Mouse (Mus musculus): ENCODE measurements around the gene Narfl. TPM values are rescaled to one million over a fixed set of nuclear protein-coding genes. Genes with fewer than 3 reads are reported as not detected.

Gene Narfl
- total RNA-seq, 1 experiment: 27.0 TPM

GRCm38 (mm10) chr17:25827546-25828222, 54.1 kb downstream of the Narfl start:
- Histone ChIP-seq H3K36me3 (ENCODE audit: control insufficient read depth, insufficient read depth, low read length, poor library complexity, severe bottlenecking) (peaks cover 47% of the 10 kb centered on the region), H3K27ac (ENCODE audit: insufficient read depth, low read depth, low read length, poor library complexity, severe bottlenecking) (no peak overlapping the region), H3K9ac (ENCODE audit: insufficient read depth, low read depth, low read length, poor library complexity, severe bottlenecking) (no peak overlapping the region), H3K4me1 (ENCODE audit: control insufficient read depth in 2 of 2, insufficient read depth in 2 of 2, low read length in 2 of 2, poor library complexity in 1 of 2) (peaks cover 2 to 28% of the 10 kb centered on the region in 2 experiments; a peak in 2 of 4 replicates), H3K9me3 (ENCODE audit: control insufficient read depth, insufficient read depth, low read depth, low read length) (no peaks in the 10 kb centered on the region), H3K4me3 (ENCODE audit: insufficient read depth in 1 of 2, low read depth in 1 of 2, low read length in 2 of 2, poor library complexity in 1 of 2, severe bottlenecking in 1 of 2) (no peak overlapping the region)
- TF ChIP-seq ZNF384 (IDR thresholded peaks at IDR 0.05; ENCODE audit: low read depth, low read length): no peak
- no peak for TF ChIP-seq MAFK (IDR thresholded peaks at IDR 0.05; ENCODE audit: insufficient read depth, low read depth, low read length)
- no peak for TF ChIP-seq ZC3H11A (IDR thresholded peaks at IDR 0.05; ENCODE audit: borderline replicate concordance, low read depth, low read length)
- no peak for TF ChIP-seq HCFC1 (IDR thresholded peaks at IDR 0.05; ENCODE audit: borderline replicate concordance, insufficient read depth, low read length)
- no peak for TF ChIP-seq CHD2 (IDR thresholded peaks at IDR 0.05; ENCODE audit: low read depth, low read length)
- DNase-seq (ENCODE audit: low read depth, low spot score): no peak
- in situ Hi-C loops (cut with MboI; ENCODE audit: low sequenced_read_pairs in 2 of 2, unreplicated experiment in 2 of 2): no loop called here

GRCm38 (mm10) chr17:25828223-25828594, 54.6 kb downstream of the Narfl start:
- Histone ChIP-seq H3K36me3 (ENCODE audit: control insufficient read depth, insufficient read depth, low read length, poor library complexity, severe bottlenecking) (peaks cover 47% of the 10 kb centered on the region), H3K27ac (ENCODE audit: insufficient read depth, low read depth, low read length, poor library complexity, severe bottlenecking) (no peak overlapping the region), H3K4me1 (ENCODE audit: control insufficient read depth in 2 of 2, insufficient read depth in 2 of 2, low read length in 2 of 2, poor library complexity in 1 of 2) (peaks cover 2 to 28% of the 10 kb centered on the region in 2 experiments; a peak in 2 of 4 replicates), H3K9ac (ENCODE audit: insufficient read depth, low read depth, low read length, poor library complexity, severe bottlenecking) (no peak overlapping the region), H3K4me3 (ENCODE audit: insufficient read depth in 1 of 2, low read depth in 1 of 2, low read length in 2 of 2, poor library complexity in 1 of 2, severe bottlenecking in 1 of 2) (peak overlapping the region in 1 of 2 experiments; percentile 73; a peak in 1 of 4 replicates), H3K9me3 (ENCODE audit: control insufficient read depth, insufficient read depth, low read depth, low read length) (no peaks in the 10 kb centered on the region)
- TF ChIP-seq HCFC1 (IDR thresholded peaks at IDR 0.05; ENCODE audit: borderline replicate concordance, insufficient read depth, low read length) (no peak), ZNF384 (IDR thresholded peaks at IDR 0.05; ENCODE audit: low read depth, low read length) (no peak), CHD2 (IDR thresholded peaks at IDR 0.05; ENCODE audit: low read depth, low read length) (no peak), MAFK (IDR thresholded peaks at IDR 0.05; ENCODE audit: insufficient read depth, low read depth, low read length) (no peak), ZC3H11A (IDR thresholded peaks at IDR 0.05; ENCODE audit: borderline replicate concordance, low read depth, low read length) (no peak)
- DNase-seq (ENCODE audit: low read depth, low spot score): no peak
- in situ Hi-C loops (cut with MboI; ENCODE audit: low sequenced_read_pairs in 2 of 2, unreplicated experiment in 2 of 2): no loop called here

GRCm38 (mm10) chr17:25828712-25829557, 55.4 kb downstream of the Narfl start, which contains the start of gene Jmjd8:
Gene Jmjd8 (plus strand): TSS chr17:25828867.
- Histone ChIP-seq H3K9ac (ENCODE audit: insufficient read depth, low read depth, low read length, poor library complexity, severe bottlenecking) (peak within 1 kb of the TSS; percentile 86), H3K4me3 (ENCODE audit: insufficient read depth in 1 of 2, low read depth in 1 of 2, low read length in 2 of 2, poor library complexity in 1 of 2, severe bottlenecking in 1 of 2) (peak within 1 kb of the TSS; percentile 70 to 73), H3K9me3 (ENCODE audit: control insufficient read depth, insufficient read depth, low read depth, low read length) (no peaks in the 10 kb centered on the region), H3K4me1 (ENCODE audit: control insufficient read depth in 2 of 2, insufficient read depth in 2 of 2, low read length in 2 of 2, poor library complexity in 1 of 2) (peaks cover 2 to 28% of the 10 kb centered on the region in 2 experiments; a peak in 2 of 4 replicates), H3K36me3 (ENCODE audit: control insufficient read depth, insufficient read depth, low read length, poor library complexity, severe bottlenecking) (peaks cover 47% of the 10 kb centered on the region), H3K27ac (ENCODE audit: insufficient read depth, low read depth, low read length, poor library complexity, severe bottlenecking) (peak within 1 kb of the TSS; percentile 23; the same call in 1 of the 2 replicates)
- in situ Hi-C loops (cut with MboI; ENCODE audit: low sequenced_read_pairs in 2 of 2, unreplicated experiment in 2 of 2): no loop called here
- TF ChIP-seq HCFC1 (IDR thresholded peaks at IDR 0.05; ENCODE audit: borderline replicate concordance, insufficient read depth, low read length) (no peak), CHD2 (IDR thresholded peaks at IDR 0.05; ENCODE audit: low read depth, low read length) (no peak), MAFK (IDR thresholded peaks at IDR 0.05; ENCODE audit: insufficient read depth, low read depth, low read length) (no peak), ZC3H11A (IDR thresholded peaks at IDR 0.05; ENCODE audit: borderline replicate concordance, low read depth, low read length) (no peak), ZNF384 (IDR thresholded peaks at IDR 0.05; ENCODE audit: low read depth, low read length) (no peak)
- no peak for DNase-seq (ENCODE audit: low read depth, low spot score)

GRCm38 (mm10) chr17:25829558-25830017, 56.0 kb downstream of the Narfl start:
- peaks cover 2 to 23% of the 10 kb centered on the region in 2 experiments; a peak in 2 of 4 replicates for H3K4me1 ChIP-seq (ENCODE audit: control insufficient read depth in 2 of 2, insufficient read depth in 2 of 2, low read length in 2 of 2, poor library complexity in 1 of 2)
- no peak for DNase-seq (ENCODE audit: low read depth, low spot score)

More at GRCm38 (mm10) chr17:25829558-25830017, 56.0 kb downstream of the Narfl start:
- Histone ChIP-seq H3K27ac (ENCODE audit: insufficient read depth, low read depth, low read length, poor library complexity, severe bottlenecking) (peak overlapping the region; percentile 3; the same call in 1 of the 2 replicates), H3K9me3 (ENCODE audit: control insufficient read depth, insufficient read depth, low read depth, low read length) (no peaks in the 10 kb centered on the region), H3K9ac (ENCODE audit: insufficient read depth, low read depth, low read length, poor library complexity, severe bottlenecking) (peak overlapping the region; percentile 86), H3K36me3 (ENCODE audit: control insufficient read depth, insufficient read depth, low read length, poor library complexity, severe bottlenecking) (peaks cover 47% of the 10 kb centered on the region), H3K4me3 (ENCODE audit: insufficient read depth in 1 of 2, low read depth in 1 of 2, low read length in 2 of 2, poor library complexity in 1 of 2, severe bottlenecking in 1 of 2) (peak overlapping the region; percentile 70 to 73)
- in situ Hi-C loops (cut with MboI; ENCODE audit: low sequenced_read_pairs in 2 of 2, unreplicated experiment in 2 of 2): no loop called here
- TF ChIP-seq ZNF384 (IDR thresholded peaks at IDR 0.05; ENCODE audit: low read depth, low read length) (no peak), MAFK (IDR thresholded peaks at IDR 0.05; ENCODE audit: insufficient read depth, low read depth, low read length) (no peak), CHD2 (IDR thresholded peaks at IDR 0.05; ENCODE audit: low read depth, low read length) (no peak), HCFC1 (IDR thresholded peaks at IDR 0.05; ENCODE audit: borderline replicate concordance, insufficient read depth, low read length) (no peak), ZC3H11A (IDR thresholded peaks at IDR 0.05; ENCODE audit: borderline replicate concordance, low read depth, low read length) (no peak)

All from ES-E14 (cell line).